Mouse (Mus musculus) heart, adult 2 months (tissue): Measurements from ENCODE around the gene Ago1.

Experiments used
- CTCF ChIP-seq: fragments of 200-600 bp; IDR thresholded peaks from 2 replicates; pipeline ENCODE4 v1.8.1; 2022; ENCODE audit warnings: antibody characterized with exemption, mild to moderate bottlenecking, moderate library complexity
- EP300 ChIP-seq: fragments of 200-500 bp; IDR thresholded peaks from 2 replicates; pipeline ENCODE4 v1.6.1; 2011; ENCODE audit warnings: low read depth, low read length, control low read depth; ENCODE audit not compliant: insufficient read depth
- POLR2A ChIP-seq: fragments of 200-500 bp; IDR thresholded peaks from 2 replicates; pipeline ENCODE4 v1.6.1; 2011; ENCODE audit warnings: mild to moderate bottlenecking, low read depth, low read length, control low read depth; ENCODE audit not compliant: insufficient read depth

- TF ChIP-seq POLR2A (no peak), EP300 (no peak), CTCF (no peak)
These were observed 951 bp upstream of the Ago1 start for GRCm38 (mm10) chr4:126469334-126469733.
